Mouse (Mus musculus) megakaryocyte progenitor cell, adult 5-6 weeks (primary cell): ENCODE results near the gene Icos. TPM values are rescaled to one million over a fixed set of nuclear protein-coding genes. Genes with fewer than 3 reads are reported as not detected.

Source experiments
- ATAC-seq: replicated peaks from 2 replicates; pipeline ENCODE4 v1.8.0; 2016; ENCODE audit warnings: mild to moderate bottlenecking, moderate TSS enrichment, inconsistent platforms; ENCODE audit not compliant: poor library complexity
- total RNA-seq, 2 experiments: library from RNA; stranded (forward) in 1 of 2; stranded (reverse) in 1 of 2; fragments of 157-497, 149-512 nt in 1 of 2; fragments of 200-1000 nt in 1 of 2; gene quantifications; 2 replicates each; pipeline versions ENCODE4 v1.2.3 to v1.2.4; 2015 to 2017

The Icos gene
- total RNA-seq (2015) (0.24 and 0.52 TPM in 2 replicates), total RNA-seq (2017) (0.07 TPM in 1 of 2 replicates, not detected in the other)

GRCm38 (mm10) chr1:60977641-60978040, at the start of gene Icos:
Gene Icos (plus strand): TSS chr1:60977927.
- no peak for ATAC-seq

- ATAC-seq, result no peak
These were observed 48.7 kb upstream of the Icos start for GRCm38 (mm10) chr1:60929036-60929435.

- no peak for ATAC-seq
These were observed 47.3 kb upstream of the Icos start for GRCm38 (mm10) chr1:60930397-60930796.

- no peak for ATAC-seq
These were observed 41.7 kb upstream of the Icos start for GRCm38 (mm10) chr1:60935968-60936581.

GRCm38 (mm10) chr1:60936963-60937711, 40.6 kb upstream of the Icos start:
- peak; percentile 63 for ATAC-seq

- ATAC-seq, result no peak
These were observed 39.5 kb upstream of the Icos start for GRCm38 (mm10) chr1:60938256-60938655.

- ATAC-seq, result no peak
These were observed 38.8 kb upstream of the Icos start for GRCm38 (mm10) chr1:60938974-60939373.

- ATAC-seq, result no peak
These were observed 37.7 kb upstream of the Icos start for GRCm38 (mm10) chr1:60940023-60940422.

- ATAC-seq, result peak; percentile 38
These were observed 37.1 kb upstream of the Icos start for GRCm38 (mm10) chr1:60940620-60941019.

GRCm38 (mm10) chr1:60941056-60942048, 36.4 kb upstream of the Icos start:
- ATAC-seq, result peak; percentile 55

GRCm38 (mm10) chr1:60942921-60943320, 34.8 kb upstream of the Icos start:
- ATAC-seq, result no peak

GRCm38 (mm10) chr1:60945633-60946401, 31.9 kb upstream of the Icos start:
- ATAC-seq, result no peak

- ATAC-seq, result no peak
These were observed 29.6 kb upstream of the Icos start for GRCm38 (mm10) chr1:60948112-60948511.

GRCm38 (mm10) chr1:60952958-60953357, 24.8 kb upstream of the Icos start:
- no peak for ATAC-seq

- no peak for ATAC-seq
These were observed 24.0 kb upstream of the Icos start for GRCm38 (mm10) chr1:60953686-60954085.

- peak; percentile 54; the same call in 1 of the 2 replicates for ATAC-seq
These were observed 23.0 kb upstream of the Icos start for GRCm38 (mm10) chr1:60954759-60955158.

GRCm38 (mm10) chr1:60955186-60955585, 22.5 kb upstream of the Icos start:
- ATAC-seq, result no peak

- ATAC-seq, result no peak
These were observed 21.5 kb upstream of the Icos start for GRCm38 (mm10) chr1:60956196-60956595.

- ATAC-seq, result no peak
These were observed 19.4 kb upstream of the Icos start for GRCm38 (mm10) chr1:60958287-60958686.

- no peak for ATAC-seq
These were observed 18.5 kb upstream of the Icos start for GRCm38 (mm10) chr1:60959246-60959645.
